Mouse (Mus musculus) hindlimb bud, embryonic 11.5 days (tissue): Measurements from ENCODE around the gene Gm973.

Experiments
- DNase-seq: peaks from one replicate; pipeline ENCODE4 v3.0.0-alpha.2; 2012; ENCODE audit warnings: low read depth, low spot score; ENCODE audit errors: extremely low spot score

Gene Gm973

DNA sequence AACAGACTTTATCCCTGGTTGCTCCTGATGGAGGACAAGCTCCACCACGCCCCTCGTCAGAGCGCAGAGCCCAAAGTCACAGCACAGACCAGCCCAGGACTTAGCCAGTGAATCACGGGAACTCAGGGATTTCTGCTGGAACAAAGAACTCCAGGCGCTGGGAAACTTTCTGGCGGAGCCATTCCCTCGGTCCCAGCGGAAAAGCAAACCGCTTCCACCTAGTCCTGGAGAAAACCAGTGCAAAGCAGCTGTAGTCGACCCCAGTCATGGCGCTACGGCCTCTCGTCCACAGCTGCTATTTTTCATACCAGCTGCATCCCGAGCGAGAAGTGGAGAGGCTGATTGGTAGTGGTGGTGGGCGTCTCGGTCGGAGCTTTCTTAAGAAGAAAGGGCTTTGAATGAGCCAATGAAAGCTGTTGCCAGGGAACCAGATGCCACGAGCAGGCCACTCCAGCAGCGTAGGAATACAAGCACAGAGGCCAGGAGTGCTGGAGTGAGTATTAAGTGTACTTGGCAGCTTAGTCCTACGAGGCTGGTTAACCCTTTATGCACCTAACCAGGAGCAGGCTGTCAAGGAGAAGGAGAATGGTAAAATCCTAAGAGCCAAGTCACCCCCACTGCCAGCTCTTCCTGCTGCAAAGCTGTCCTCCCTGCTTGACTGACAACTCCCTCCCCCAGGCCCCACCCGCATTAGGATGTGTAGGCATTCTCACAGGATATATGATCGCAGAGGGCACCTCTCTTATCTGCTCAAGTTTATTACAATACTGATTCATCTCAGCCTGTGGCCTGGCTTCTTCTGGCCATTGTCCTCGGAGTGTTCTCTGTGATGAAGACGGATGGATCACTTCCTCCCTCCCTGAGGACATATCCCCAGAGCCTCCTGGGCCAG, at the start of gene Gm973:
Gene Gm973, plus strand, starts transcription at position 239 of the 892 bp plus-strand sequence.
- peak; percentile 77 for DNase-seq

DNA sequence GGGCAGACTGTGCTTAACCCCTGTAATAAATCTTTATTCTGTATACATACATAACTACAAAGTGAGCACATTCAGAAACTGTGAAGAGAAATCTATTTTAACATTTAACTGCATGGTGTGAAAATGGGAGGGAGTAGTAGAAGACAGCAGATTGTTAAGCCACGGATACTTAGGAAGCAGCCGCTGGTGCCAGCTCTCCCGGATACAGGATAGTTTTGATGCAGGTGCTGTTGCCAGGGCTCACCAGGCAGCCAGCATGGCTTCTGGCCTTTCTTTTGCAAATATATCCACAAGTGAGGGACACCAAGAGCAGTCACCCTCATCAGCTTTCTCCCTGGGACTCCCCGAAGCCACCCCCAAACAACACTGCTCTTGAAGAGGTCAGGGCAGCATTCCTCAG, 46.9 kb upstream of the Gm973 start:
- no peak for DNase-seq

DNA sequence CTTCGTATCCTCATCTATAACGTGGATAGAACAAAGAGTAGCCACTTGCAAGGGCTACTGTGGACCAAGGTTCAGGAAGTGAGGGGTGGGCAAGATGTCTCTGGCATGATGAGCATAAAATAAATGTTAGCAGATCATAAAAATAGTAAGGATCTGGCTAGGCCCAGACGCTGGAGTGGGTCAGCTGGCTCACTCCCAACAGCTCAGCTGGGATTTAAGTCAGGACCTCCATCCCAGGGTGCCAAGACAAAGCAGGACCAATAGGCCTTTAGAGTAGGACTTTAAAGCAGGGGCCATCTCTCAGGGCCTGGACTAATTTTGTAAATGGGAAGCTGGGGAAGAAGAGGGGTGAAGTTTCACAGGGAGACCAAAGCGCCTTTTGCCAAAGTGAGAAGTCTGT, 45.3 kb upstream of the Gm973 start:
- DNase-seq: no peak

DNA sequence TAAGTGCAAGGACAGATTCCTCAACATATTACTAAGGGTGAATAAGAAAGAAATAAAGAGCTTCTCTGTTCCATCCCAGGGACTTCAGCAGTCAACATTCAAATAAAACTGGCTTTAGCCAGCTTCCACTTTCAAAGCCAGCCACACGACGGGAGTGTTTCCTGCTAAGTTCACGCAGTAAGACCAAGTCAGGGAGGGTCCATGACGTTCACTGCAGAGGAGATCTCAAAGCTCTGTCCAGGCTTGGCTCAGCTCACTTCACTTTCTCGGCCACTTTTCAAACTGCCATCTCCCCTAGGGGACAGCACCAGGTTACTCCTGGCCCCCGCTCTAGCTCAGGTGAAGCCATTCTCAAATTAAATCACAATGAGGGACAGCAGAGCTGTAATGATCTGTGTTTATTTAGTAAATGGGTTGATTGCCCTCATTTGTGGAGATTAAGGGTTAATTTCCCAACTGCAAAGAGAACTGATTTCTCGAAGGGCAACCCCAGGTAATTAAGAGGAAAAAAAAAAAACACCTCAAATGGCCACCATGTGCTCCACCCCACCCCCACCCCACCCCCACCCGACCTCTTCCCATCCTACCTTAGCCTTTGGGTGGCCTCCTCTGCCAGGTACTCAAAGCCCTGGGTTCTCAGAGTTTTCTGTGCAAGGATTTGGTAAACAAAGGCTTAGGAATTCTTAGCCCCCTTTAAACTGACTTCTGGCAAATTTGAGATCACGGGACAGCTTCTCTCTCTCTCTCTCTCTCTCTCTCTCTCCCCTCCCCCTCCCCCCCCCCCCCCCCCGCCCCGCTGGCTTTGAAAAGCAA, 43.5 kb upstream of the Gm973 start:
- no peak for DNase-seq

DNA sequence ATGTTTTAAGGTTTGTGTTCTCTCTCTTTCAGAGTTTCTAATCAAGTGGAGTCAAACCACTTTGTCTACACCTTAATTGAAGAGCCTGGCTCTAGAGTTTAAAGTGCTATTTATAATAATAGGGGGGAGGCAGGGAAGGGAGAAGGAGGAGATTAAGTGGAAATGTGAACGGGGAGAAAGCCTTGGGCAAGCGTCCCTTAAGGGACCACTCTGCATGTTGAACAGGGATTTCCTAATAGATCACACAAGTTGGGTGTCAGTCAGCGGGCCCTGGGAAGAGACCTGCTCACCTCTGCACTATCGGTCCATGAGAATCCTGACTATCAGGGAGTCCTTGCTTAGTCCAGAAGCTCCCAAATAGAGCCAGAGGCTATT, 42.9 kb upstream of the Gm973 start:
- no peak for DNase-seq

DNA sequence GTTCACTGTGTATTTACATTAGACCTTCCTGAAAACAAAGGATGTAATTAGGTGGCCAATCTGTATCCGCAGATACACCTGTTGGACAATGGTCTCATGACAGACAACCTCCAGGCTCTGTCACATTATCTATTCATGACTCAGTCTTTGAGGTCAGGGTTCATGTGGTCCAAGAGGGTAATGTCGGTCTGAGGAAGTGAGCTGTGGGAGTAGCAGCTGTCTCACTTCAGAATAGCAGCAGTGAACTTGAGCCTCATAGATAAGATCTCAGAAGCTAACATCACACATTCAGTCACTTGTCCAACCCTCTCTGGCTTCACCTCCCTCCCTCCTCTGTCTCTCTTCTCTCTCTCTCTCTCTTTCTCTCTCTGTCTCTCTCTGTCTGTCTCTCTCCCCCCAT, 40.4 kb upstream of the Gm973 start:
- no peak for DNase-seq

DNA sequence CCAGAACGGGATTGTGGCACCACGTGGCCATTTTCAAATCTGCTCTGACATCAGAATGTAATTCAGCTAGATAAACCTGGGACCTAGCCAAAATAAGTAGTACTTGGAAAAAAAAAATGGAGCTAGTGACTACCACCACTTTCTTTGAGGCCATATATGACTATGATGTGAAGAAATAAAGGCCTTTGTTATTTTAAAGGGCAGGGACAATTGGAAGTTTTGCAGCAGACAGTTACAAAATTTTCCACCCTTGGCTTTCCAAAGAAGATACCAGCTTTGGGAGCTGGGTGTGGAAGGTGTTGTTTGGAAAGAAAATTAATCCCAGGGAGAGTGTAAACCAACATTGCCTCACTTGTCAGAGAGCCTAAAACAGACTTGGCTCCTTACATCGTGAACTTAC, 37.2 kb upstream of the Gm973 start:
- DNase-seq: no peak

DNA sequence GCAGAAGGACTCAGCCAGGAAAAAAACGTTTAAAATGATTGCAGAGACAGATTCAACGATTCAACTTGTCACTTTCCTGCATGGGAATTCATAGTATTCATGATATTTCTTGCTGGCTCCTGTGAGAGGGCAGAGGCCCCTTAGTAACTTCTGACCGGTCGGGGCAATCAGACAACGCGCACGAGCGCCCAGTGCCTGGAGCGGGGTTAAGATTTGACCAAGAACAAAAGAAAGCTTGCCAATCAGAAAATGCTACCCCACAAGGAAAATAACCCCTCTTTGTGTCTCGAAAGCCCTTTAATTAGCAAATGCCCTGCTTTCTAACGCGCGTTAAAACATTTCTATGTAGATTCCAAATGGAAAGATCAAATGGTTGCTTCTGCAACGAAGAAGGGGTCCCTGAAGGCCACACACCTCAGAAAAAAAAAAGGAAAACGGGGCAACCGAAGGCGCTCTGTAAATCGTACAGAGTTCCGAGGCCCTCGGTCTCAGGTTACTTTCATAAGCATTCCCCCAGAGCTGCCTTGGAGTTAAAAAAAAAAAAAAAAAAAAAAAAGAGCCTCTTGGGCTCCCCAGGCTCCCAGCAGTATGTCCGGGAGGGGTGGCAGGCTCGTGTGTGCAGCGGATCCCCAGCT, 35.1 kb upstream of the Gm973 start:
- no peak for DNase-seq

DNA sequence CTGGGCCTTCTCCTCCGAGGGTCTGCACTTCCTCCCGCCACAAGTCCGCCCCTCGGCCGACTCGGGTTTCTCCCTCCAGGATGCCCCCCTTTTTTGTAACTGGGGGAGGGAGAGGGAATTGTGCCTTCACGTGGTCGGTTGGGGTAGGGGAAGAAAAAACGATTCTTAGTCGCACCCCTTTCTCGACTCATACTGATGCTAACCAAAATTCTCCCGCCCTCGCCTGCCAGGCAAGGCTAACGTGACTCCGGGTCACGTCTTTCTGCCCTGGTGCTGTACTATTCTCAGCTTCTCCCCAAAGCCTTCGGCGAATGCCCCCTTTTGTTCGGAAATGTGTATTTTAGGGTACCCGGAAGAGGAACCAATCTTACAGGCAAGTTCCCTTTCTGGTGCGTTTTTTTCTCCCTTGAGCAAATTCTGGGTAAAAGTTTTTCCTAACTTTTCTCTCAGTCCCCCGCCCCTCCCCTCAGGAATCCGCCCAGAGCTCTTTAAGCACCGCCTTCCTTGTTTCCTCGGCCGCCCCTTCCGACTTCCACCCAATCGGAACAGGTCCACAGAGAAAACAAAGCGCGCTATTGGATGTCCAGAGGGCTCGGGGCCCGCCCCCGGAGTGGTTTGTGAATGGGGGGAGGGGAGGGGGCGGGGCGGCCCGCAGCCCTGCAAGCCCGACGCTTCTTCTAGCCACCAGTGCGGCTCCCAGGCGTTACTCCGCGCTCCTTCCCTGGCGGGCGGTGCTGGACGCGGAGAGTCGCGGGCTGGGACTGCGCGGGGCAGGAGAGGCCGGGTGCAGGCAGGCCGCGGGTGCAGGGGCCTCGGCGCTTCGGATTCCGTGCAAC, 34.4 kb upstream of the Gm973 start:
- DNase-seq: peak; percentile 89

DNA sequence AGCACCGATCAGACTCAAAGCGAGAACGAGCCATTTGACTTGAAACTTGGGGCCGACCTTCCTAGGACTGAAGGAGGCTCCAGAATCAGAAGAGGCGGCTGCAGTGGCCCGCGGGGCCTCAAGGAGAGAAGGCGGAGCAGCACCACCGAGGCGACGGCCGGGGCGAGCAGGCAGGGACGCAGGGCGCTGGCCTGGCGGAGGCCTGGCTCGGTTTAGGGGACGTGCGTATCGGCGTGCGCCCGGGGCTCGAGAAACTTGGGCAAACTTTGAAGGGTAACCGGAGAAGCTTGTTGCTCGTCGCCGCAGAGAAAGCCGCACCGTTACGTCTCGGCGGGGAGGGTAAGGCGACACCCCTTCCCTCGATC, 33.8 kb upstream of the Gm973 start, which contains the start of gene Fzd7:
Gene Fzd7, plus strand, starts transcription at position 94 of the 365 bp plus-strand sequence.
- no peak for DNase-seq

DNA sequence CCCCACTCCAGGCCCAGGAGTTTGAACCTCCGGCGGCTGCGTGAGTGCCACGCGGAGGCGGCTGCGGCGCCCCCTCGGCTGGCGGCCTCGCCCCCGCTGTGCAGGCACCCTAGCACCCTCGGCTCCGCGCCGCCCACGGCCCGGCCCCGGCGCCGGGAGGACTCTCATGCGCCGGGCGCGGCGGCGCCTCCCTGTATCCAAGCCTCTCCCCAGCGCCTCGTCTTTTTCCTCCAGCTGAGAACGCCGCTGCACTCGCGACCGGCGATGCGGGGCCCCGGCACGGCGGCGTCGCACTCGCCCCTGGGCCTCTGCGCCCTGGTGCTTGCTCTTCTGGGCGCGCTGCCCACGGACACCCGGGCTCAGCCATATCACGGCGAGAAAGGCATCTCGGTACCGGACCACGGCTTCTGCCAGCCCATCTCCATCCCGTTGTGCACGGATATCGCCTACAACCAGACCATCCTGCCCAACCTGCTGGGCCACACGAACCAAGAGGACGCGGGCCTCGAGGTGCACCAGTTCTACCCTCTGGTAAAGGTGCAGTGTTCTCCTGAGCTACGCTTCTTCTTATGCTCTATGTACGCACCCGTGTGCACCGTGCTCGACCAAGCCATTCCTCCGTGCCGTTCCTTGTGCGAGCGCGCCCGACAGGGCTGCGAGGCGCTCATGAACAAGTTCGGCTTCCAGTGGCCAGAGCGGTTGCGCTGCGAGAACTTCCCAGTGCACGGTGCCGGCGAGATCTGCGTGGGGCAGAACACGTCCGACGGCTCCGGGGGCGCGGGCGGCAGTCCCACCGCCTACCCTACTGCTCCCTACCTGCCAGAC, 33.2 kb upstream of the Gm973 start:
- DNase-seq: no peak

DNA sequence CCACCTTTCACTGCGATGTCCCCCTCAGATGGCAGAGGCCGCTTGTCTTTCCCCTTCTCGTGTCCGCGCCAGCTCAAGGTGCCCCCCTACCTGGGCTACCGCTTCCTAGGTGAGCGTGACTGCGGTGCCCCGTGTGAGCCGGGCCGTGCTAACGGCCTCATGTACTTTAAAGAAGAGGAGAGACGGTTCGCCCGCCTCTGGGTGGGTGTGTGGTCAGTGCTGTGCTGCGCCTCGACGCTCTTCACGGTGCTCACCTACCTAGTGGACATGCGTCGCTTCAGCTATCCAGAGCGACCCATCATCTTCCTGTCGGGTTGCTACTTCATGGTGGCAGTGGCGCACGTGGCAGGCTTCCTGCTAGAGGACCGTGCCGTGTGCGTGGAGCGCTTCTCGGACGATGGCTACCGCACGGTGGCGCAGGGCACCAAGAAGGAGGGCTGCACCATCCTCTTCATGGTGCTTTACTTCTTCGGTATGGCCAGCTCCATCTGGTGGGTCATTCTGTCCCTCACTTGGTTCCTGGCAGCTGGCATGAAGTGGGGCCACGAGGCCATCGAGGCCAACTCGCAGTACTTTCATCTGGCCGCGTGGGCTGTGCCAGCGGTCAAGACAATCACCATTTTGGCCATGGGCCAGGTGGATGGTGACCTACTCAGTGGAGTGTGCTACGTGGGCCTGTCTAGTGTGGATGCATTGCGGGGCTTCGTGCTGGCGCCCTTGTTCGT, 32.4 kb upstream of the Gm973 start:
- no peak for DNase-seq

DNA sequence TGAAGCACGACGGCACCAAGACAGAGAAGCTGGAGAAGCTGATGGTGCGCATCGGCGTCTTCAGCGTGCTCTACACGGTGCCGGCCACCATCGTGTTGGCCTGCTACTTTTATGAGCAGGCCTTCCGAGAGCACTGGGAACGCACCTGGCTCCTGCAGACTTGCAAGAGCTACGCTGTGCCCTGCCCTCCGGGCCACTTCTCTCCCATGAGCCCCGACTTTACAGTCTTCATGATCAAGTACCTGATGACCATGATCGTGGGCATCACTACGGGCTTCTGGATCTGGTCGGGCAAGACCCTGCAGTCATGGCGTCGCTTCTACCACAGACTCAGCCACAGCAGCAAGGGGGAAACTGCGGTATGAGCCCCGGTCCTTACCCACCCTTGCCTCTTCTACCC, 31.8 kb upstream of the Gm973 start:
- DNase-seq: no peak

DNA sequence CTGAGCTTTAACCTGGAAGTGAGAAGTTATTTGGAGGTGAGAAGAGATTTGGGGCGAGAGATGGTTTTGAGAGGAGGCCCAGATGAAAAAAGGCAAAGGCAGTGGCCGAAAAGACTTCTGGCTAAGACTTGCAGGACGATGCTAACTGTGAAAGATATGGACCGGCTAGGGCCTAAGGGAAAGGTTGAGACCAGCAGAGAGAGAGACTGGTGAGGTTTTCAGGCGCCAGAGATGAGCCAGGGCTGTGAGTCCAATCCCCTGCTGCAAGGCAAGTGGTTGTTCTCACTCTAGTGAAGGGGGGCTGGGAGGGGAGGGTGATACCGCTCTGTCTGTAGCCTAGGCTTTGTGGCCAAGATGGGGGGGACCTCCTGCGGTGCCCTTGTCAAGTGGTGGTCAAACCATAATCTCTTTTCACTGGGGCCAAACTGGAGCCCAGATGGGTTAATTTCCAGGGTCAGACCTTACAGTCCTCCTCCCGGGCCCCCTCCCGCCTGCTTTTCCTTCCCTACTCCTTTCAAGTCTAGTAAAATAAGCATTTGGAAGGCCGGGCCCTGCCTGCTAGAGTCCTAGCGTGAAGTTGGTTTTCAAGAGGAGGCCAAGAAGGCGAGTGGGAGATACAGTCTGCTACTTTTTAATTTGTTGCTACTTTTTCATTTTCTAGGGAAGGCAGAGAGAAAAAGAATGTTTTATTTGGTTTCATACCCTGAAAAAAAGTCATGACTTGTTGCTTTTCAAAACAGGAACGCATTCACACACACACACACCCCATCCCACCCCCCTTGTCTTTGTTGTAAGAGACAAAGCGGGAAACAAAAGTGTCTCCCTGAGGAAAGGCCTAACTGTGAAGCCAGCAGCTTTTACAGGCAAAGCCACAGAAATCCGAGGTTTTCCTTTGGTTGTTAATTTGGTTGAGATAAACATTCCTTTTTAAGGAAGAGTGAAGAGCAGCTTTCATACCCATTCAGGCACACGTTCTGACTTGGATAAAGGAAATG, 31.0 kb upstream of the Gm973 start:
- no peak for DNase-seq

DNA sequence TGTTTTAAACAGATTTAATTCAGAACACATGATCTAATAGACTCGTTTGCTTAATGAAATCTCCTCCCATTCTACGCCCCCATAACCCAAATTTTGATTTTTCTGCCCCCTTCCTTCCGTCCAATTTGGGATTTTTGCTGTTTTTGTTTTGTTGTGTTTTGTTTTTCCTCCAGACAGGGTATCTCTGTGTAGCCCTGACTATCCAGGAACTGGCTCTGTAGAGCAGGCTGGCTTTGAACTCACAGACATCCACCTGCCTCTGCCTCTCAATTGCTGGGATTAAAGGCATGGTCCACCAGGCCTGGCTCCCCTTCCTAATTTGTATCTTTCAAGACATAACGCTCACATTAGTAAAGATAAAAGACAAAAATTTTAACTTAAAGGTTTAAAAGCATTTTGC, 30.3 kb upstream of the Gm973 start:
- no peak for DNase-seq

DNA sequence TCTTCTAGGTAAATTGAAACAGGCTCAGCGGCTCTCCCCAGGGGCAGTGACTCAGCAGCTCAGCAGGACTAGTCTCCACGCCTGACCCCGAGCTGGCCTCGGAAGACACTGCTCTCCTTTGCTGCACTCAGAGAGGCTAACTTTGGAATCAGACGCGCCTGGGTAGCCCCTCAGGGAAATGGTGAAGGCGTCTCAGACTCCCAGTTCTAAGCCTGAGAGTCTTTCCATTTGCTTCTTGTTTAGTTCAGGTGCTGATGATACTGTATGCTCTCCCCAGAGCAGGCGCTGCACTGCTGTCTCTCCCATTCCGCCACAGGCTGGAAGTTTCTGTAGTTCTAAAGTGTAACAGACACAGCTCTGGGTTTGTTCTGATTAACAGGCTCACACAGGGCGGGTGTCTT, 28.4 kb upstream of the Gm973 start:
- no peak for DNase-seq

DNA sequence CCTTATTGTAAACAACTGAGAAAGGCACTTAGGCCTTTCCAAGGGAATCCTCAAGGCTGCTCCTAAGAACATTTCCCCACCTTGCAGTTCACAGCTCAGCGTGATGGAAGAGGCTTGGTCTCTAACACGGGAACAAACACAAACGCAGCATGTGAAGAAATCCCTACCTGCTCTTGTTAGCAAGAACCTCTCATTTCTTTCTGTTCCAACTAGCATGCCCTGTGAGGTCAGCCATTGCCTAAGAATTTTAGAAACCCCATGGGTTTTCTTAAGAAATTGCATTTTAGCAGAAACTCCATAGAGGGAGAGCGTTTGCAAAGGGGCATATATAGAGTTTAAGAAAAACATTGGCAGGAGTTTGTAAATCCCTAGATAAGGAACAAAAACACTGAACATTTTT, 27.6 kb upstream of the Gm973 start:
- DNase-seq: no peak

DNA sequence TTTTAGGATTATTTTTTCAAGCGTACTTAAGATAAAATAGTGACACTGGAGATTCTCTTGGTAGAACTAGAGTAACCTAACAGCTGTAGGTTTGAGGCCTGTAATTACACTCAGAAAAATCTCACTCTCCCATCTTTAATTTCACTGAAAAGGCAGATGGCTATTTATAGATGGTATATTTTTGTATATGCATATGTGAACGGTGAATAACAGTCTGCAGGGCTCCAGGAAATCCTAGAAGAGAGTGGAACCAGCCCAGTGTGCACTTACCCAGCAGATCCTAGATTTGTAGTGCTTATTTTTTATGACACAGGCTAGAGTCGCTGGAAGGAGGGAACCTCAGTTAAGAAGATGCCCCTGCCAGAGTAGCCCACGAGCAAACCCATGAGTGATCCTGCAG, 27.1 kb upstream of the Gm973 start:
- DNase-seq: no peak
